Mouse (Mus musculus) fat pad, adult 2 months (tissue): ENCODE measurements around the gene Fam110c.
"Not testable (repeated sequence)": the region's sequence is repeated elsewhere in the genome, so short reads cannot be mapped to it uniquely, and the experiment has no call there.

ENCODE experiments used
- DNase-seq: peaks from one replicate; pipeline ENCODE4 v3.0.0-alpha.2; 2011; ENCODE audit warnings: low read depth, low spot score; ENCODE audit errors: extremely low read depth

Fam110c gene

GRCm38 (mm10) chr12:31073412-31074354 lies at the start of gene Fam110c:
TSS of gene Fam110c (plus strand) at chr12:31073861.
- DNase-seq = no peak

GRCm38 (mm10) chr12:31026423-31026822 lies 47.2 kb upstream of the Fam110c start:
- no peak for DNase-seq

- DNase-seq = no peak
Measured at GRCm38 (mm10) chr12:31052066-31052465, 21.6 kb upstream of the Fam110c start.

DNA sequence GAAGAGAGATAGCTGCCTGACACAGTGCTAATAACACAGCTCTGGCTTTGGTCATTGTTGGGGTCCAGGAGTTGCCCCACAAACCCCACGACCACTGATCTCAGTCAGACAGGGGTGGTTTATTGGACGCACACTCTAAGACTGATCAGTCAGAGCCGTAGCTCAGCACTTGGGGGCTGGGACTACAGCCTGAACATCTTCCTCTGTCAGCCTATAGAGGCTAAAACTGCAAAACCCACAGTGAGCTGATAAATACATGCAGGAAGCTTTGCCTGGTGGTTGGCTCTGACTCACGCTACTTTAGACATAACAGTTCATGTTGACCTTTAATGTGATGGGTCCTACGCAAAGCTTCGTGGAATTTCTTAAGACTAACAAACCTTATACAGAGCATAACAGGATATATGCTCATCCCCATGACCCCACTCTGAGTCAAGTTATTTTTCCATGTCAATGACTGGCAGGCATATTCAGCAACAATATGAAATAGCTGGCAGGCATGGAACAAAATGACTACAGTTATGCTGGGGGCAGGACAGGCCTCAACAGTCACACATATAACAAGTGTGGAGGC lies 17.3 kb upstream of the Fam110c start:
- DNase-seq = no peak

- DNase-seq = no peak
Measured at GRCm38 (mm10) chr12:31059393-31059853, 14.2 kb upstream of the Fam110c start.

- DNase-seq = no peak
Measured at GRCm38 (mm10) chr12:31060245-31060644, 13.4 kb upstream of the Fam110c start.

DNA sequence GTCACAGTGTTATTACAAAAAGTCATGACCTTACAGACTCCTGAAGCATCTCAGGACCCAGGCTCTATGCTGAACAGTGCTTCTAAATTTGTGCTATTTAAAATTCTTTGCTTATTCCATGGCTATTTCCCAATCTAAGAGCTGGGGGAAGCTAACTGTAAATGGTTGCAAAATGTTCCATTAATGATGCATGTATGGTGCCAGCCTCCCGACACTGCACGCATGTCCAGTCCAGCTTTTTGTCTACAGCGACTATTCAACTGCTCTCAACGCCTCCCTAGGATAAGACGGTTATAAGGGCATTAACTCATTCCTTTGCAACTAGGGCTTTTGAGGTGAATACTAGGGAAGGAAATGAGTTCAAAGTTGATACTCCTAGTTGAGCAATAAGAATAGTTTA lies 2.4 kb upstream of the Fam110c start:
- no peak for DNase-seq

DNA sequence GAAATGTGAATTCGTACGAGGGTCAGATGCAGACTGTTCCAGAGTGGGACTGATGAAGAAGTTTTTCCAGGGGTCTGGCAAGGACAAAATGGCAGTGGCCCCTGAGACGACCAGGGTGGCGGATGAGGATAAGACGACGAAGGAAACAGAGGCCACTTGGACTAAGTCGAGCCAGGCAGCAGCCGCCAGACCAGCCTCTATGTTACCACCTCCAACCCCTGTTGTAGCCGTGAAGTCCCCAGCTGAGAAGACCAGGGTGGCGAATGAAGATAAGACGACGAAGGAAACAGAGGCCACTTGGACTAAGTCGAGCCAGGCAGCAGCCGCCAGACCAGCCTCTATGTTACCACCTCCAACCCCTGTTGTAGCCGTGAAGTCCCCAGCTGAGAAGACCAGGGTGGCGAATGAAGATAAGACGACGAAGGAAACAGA lies 710 bp downstream of the Fam110c start:
- DNase-seq = not testable (repeated sequence)

DNA sequence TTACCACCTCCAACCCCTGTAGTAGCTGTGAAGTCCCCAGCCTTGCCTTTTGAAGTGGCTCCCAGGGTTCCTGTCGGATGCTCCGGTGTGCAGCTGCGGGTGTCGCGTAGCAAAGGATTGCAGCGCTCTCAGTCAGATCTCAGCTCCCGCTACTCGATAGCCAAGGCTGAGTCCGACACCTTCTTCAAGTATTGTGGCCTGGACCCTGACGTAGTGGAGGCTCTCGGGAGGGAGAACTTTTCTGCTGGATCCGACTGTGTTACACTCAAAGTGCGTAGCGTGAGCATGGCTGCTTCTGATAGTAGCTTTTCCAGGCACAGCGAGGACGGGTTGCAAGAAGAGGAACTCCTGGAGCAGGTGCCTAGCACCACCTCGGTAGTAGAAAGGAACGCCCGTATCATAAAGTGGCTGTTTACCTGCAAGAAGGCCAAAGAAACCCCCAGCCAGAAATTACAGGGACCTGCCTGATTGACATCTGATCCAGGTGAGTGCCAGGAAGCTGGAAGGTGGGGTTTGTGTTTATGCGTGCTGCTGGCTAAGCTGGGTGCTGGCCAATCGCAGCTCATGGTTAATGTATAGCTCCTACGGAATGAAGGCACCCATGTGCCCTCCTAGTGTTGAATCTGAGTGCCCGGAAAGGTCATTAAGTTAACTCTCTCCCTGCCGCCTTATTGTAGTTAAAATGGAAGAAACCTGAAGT lies 1.3 kb downstream of the Fam110c start:
- no peak for DNase-seq

GRCm38 (mm10) chr12:31077020-31077419 lies 3.4 kb downstream of the Fam110c start:
- DNase-seq = no peak

DNA sequence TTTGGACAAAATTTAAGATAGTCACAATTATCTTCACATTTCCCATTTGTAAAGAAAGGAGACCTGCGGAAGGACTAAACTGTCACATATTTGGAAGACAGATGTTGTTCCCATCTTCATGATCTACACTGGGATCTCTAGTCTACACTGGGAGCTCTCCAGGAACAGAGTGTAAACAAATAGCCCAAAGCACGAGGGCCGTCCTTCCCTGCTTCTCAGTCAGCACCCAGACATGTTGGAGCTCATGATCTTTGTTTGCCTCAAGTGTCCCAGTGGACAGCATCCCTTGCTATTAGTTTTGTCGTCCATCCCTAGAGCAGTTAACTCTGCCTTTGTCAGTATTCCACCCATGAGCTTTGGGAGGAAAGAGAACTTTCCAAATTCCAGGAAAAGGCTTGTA lies 4.4 kb downstream of the Fam110c start:
- DNase-seq = no peak

DNA sequence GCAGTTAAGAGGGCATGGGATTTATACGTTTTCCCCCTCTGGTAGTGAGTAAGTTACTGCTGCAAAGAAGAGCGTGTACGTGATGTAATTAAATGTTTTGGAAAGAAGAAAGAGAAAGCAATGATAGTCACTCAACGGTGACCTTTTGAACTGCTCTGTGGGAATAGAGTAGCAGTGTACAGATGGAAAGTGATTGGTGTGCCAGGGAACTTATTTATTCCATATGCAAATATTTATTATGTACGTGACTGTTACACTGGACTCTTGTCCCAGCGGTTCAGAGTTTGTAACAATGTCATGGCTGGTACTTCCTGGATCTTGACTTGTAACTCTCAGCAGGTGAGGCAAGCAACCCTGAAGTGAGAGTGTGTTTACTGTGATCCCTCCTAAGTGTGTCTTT lies 6.7 kb downstream of the Fam110c start:
- no peak for DNase-seq

DNA sequence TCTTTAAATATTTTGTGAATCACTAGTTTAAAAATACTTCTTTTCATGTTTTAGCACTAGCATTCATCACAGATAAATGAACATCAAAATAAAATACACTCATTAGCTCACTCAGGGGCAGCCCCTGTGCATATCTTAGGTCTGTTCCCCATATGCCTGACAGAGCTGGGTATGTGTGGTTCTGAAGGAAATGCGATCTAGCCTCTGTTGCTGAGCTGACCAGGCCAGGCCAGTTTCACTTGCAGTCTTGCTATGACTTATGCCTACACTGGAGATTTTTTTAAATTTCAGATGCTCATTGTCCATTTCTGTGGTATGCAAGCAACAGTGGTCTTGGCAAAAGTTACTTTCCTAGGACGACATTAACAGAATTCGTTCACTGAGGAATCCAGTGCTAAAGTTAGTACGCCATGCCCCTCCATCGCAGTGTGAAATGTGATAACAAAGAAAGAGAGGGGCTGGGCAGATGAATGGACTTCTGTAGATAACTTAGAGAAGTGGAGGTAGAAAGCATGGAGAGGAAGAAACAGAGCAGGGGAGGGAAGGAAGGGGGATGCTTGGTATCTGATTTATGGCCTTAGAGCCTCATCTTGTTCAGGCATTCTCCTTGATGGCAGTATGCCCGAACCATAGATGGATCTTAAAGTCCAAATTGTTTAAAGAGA lies 7.4 kb downstream of the Fam110c start:
- no peak for DNase-seq

DNA sequence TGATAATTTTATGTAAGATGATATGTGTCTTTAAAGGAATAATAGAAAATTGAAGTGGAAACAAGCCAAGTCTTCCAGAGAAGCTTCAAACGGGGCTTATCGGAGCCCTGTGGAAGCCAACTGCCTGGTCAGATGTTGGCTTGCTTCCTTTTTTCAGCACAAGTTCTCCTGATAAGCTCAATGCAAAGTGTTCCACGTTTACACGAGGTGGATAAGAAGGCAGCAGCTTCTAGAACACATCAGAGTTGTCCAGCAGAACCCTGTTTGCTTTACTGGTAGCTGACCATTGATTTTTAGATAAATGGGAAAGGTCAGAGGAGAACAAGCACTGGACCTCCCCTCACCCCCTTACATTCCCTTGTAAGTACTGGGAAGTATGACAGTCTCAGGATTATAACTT lies 9.3 kb downstream of the Fam110c start:
- DNase-seq = no peak

GRCm38 (mm10) chr12:31083407-31083806 lies 9.7 kb downstream of the Fam110c start:
- DNase-seq = no peak

DNA sequence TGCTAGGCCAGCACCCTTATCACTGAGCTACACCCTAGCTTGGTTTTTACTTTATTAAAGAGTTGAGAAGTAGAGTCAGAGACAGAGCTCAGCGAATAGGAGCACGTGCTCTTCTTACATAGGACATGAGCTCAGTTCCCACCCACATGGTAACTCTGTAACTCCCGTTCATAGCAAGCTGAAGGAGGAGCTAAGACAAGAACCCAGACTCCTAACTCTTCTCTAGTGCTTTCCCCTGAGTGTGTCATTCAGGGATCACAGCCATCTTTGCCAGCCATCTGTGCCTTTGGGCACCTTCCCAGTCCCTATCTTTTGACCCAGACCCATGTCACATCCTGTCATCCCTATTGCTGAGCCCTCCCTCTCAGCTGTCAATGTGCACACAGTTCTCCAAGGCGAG lies 13.4 kb downstream of the Fam110c start:
- DNase-seq = no peak

GRCm38 (mm10) chr12:31090401-31090800 lies 16.7 kb downstream of the Fam110c start:
- no peak for DNase-seq

DNA sequence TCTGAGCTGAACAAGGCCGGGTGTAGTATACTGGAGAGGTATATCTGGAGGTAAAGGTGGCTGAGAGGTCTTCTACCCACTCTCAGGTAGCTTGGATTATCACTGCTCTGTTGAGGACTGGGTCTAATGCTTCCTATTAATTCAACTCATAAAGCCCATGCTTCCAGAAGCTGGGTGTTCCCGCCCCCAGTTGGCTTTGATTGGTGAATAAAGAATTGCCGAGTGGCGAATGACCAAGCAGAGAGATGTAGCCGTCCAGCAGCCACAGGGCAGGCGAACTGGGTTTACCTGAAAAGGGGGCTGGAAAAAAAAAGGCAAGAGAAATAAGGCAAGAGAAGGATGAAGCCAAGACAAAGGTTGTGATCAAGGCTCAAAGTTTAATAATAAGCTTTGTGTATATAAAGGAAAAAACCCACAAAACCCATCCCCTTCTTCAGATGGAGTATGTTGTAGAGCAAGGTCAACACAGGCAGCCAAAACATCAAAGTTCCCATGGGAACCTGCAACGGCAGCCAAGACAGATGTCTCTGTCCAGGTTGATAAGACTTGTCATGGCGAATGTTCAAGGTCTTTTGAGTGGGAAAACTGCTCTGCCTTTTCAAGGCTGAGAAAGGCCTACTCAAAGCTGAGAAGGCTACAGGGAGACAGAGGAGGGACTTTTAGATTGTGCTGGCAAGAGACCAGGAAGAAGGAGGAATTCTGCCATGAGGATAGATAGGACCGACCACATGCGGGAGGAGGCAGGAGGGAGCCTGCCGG lies 17.4 kb downstream of the Fam110c start:
- DNase-seq = no peak

DNA sequence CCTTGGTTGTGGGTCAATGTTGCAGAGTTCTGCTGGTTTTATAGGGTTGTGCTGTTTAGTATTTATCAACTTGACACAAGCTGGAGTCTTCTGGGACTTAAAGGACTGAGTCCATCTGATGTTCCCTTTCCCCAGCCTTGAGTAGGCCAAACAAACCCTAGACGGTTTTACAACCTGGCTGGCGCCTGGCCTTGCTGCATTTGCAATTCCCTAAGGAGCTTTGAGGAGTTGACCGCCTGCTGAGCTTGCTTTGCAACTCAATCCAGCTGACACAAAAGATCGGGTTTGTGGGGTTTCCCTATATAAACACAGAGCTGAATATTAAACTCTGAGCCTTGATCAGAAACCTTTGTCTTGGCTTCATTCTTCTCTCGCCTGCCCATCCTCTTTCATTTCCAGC lies 18.8 kb downstream of the Fam110c start:
- no peak for DNase-seq

DNA sequence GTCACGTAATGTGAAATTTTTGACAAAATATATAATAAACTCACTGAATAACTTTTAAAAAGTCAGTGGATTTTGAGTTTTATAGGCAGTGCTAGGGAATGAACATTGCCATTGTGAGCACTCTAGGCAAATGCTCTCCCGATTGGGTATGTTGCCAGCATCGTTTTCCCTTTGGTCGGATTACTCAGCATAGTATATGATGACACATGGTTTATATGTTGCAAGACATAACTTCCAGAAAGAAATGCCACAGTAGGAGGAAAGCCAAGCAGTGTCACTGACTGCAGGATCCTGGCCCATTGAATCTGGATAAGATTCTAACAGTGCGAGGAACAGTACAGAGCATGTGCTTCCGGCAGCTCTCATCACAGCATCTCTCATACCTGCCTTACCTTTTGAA lies 23.5 kb downstream of the Fam110c start:
- no peak for DNase-seq
